Mouse (Mus musculus) hindbrain, embryonic 11.5 days (tissue): ENCODE data around the gene Gm2016. TPM values are rescaled to one million over a fixed set of nuclear protein-coding genes. Genes with fewer than 3 reads are reported as not detected.
A peak's percentile ranks its signal among the peaks of the same experiment; 100 is the strongest.
"Not testable (repeated sequence)": the region's sequence is repeated elsewhere in the genome, so short reads cannot be mapped to it uniquely, and the experiment has no call there.

ENCODE experiments used
- ATAC-seq: fragments of 200-750 bp; cut with Nextera tagmentation; 2 replicates; pipeline ENCODE4 v1.8.0; 2017; ENCODE audit warnings: mild to moderate bottlenecking, moderate TSS enrichment, moderate library complexity; ENCODE audit not compliant: low FRiP score
- DNase-seq: peaks from one replicate; pipeline ENCODE4 v3.0.0-alpha.2; 2015; ENCODE audit warnings: low spot score
- H3K27ac ChIP-seq: fragments of 300-500 bp; sonication (generic); 2 replicates; pipeline ENCODE4 v1.5.1; 2014; ENCODE audit warnings: mild to moderate bottlenecking, low read depth, low read length
- H3K27me3 ChIP-seq: fragments of 300-500 bp; sonication (generic); 2 replicates; pipeline ENCODE4 v1.6.1; 2014; ENCODE audit warnings: mild to moderate bottlenecking, low read length, moderate library complexity, mixed read lengths; ENCODE audit not compliant: control insufficient read depth, insufficient read depth
- H3K36me3 ChIP-seq: fragments of 300-500 bp; sonication (generic); 2 replicates; pipeline ENCODE4 v1.6.1; 2014; ENCODE audit warnings: mild to moderate bottlenecking, low read length, moderate library complexity, mixed read lengths; ENCODE audit not compliant: control insufficient read depth, insufficient read depth
- H3K4me1 ChIP-seq: fragments of 300-500 bp; sonication (generic); replicated peaks from 2 replicates; pipeline ENCODE4 v1.6.1; 2014; ENCODE audit warnings: low read length, mixed read lengths; ENCODE audit not compliant: control insufficient read depth, insufficient read depth
- H3K4me2 ChIP-seq: fragments of 300-500 bp; sonication (generic); replicated peaks from 2 replicates; pipeline ENCODE4 v1.6.1; 2014; ENCODE audit warnings: mild to moderate bottlenecking, low read depth, low read length
- H3K4me3 ChIP-seq: fragments of 300-500 bp; sonication (generic); 2 replicates; pipeline ENCODE4 v1.5.1; 2014; ENCODE audit warnings: low read depth, low read length
- H3K9ac ChIP-seq: fragments of 300-500 bp; sonication (generic); 2 replicates; pipeline ENCODE4 v1.6.1; 2014; ENCODE audit warnings: low read depth, low read length
- H3K9me3 ChIP-seq: fragments of 300-500 bp; sonication (generic); 2 replicates; pipeline ENCODE4 v1.6.1; 2016; ENCODE audit warnings: low read length; ENCODE audit not compliant: control insufficient read depth
- WGBS: fragments of 180-500 bp; shearing (Covaris S2); extraction: QIAGEN DNeasy Blood & Tissue Kit; methylation state at CpG from one replicate; pipeline ENCODE4 v1.1.7; 2014; 5-methylcytosine and 5-hydroxymethylcytosine counted together
- polyA plus RNA-seq: library from polyadenylated mRNA; unstranded; fragments of >200 nt; fragmentation: Nextera tagmentation; extraction: Ambion mirVana; gene quantifications from 2 replicates; pipeline ENCODE4 v1.2.1, GENCODE M21; 2014

Gm2016 gene
- polyA plus RNA-seq: not detected in 2 replicates

DNA sequence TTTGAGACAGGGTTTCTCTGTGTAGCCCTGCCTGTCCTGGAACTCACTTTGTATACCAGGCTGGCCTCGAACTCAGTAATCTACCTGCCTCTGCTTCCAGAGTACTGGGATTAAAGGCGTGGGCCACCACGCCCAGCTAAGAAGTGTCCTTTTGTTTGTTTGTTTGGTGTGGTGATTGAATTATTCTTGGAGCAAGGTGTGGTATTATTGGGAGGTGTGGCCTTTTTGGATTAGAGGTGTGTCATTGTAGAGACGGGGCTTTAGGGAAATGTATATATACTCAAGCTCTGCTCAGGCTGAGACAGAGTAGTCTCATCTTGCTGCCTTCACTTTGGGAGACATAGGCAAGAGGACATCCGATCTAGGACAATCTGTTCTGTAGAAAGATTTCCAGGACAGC is at the start of gene Gm2016:
Gm2016 (plus strand) TSS at position 301 of the 400 bp plus-strand sequence.
- not testable (repeated sequence) for H3K4me1 ChIP-seq

DNA sequence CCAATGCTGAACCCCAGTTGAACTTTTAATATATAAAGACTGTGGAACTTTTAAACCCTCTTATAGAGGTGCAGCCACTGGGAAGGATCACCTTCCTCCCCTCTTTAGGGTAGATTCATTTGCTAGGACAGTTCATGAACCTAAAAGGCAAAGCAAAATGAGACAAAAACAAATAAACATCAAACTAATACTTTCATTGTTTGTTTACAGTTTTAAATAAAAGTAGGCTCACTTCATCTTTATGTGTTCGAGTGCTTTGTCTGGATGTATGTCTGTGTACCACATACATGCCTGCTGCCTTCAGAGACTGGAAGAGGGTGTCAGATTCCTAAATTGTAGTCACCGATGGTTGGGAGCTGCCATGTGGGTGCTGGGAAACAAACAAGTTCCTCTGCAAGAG is 31.6 kb upstream of the Gm2016 start, which contains the start of gene Gm2001:
Gm2001 (minus strand) TSS at position 101 of the 400 bp plus-strand sequence.
- not testable (repeated sequence) for H3K36me3 ChIP-seq, H3K27ac ChIP-seq, H3K4me3 ChIP-seq, H3K4me1 ChIP-seq, H3K9ac ChIP-seq, H3K9me3 ChIP-seq, DNase-seq, H3K27me3 ChIP-seq, H3K4me2 ChIP-seq, ATAC-seq
- WGBS: 67% methylated on average over 1 of the region's 2 CpGs

More for the DNA sequence above, at the start of gene Gm2016:
- not testable (repeated sequence) for H3K9me3 ChIP-seq, DNase-seq, H3K4me3 ChIP-seq, H3K27me3 ChIP-seq, ATAC-seq, H3K27ac ChIP-seq, H3K4me2 ChIP-seq, H3K9ac ChIP-seq, H3K36me3 ChIP-seq
- WGBS: 93% methylated on average over 5 of the region's 5 CpGs

GRCm38 (mm10) chr12:87850657-87851056 is 23.2 kb upstream of the Gm2016 start:
- not testable (repeated sequence) for ATAC-seq, H3K27ac ChIP-seq, H3K9me3 ChIP-seq, H3K36me3 ChIP-seq, H3K4me2 ChIP-seq, H3K27me3 ChIP-seq, H3K4me3 ChIP-seq, DNase-seq, H3K4me1 ChIP-seq, H3K9ac ChIP-seq
- WGBS: no CpG with 5 or more reads among the region's 2 CpGs

GRCm38 (mm10) chr12:87856067-87856466 is 17.8 kb upstream of the Gm2016 start:
- ATAC-seq, DNase-seq, H3K4me2 ChIP-seq, H3K4me1 ChIP-seq, H3K27me3 ChIP-seq, H3K9me3 ChIP-seq, H3K36me3 ChIP-seq, H3K4me3 ChIP-seq, H3K27ac ChIP-seq, H3K9ac ChIP-seq: not testable (repeated sequence)
- 81% methylated on average over 1 of the region's 1 CpGs for WGBS

GRCm38 (mm10) chr12:87861740-87862692 is 11.9 kb upstream of the Gm2016 start:
- H3K4me1 ChIP-seq, H3K36me3 ChIP-seq, H3K27ac ChIP-seq, H3K27me3 ChIP-seq, H3K9me3 ChIP-seq, H3K4me2 ChIP-seq, DNase-seq, H3K9ac ChIP-seq, H3K4me3 ChIP-seq: not testable (repeated sequence)
- WGBS: 88% methylated on average over 23 of the region's 23 CpGs
- 0 out of 2 replicates have a peak, but pooled peaks have one; percentile 10 for ATAC-seq

DNA sequence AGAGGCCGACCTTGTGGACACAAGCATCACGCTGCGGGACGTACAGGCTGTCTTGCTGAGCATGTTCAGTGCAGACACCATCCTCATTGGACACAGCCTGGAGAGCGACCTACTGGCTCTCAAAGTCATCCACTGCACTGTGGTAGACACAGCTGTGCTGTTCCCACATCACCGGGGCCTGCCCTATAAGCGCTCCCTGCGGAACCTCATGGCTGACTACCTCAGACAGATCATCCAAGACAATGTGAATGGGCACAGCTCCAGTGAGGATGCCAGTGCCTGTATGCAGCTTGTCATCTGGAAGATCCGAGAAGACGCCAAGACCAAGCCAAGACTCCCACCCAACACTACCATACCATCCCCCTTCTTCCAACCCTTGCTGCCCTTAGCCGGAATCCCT is 10.2 kb upstream of the Gm2016 start:
- not testable (repeated sequence) for H3K4me2 ChIP-seq, H3K27ac ChIP-seq, H3K9me3 ChIP-seq, H3K4me3 ChIP-seq, H3K9ac ChIP-seq, H3K36me3 ChIP-seq, DNase-seq, H3K4me1 ChIP-seq, H3K27me3 ChIP-seq, ATAC-seq
- 97% methylated on average over 9 of the region's 11 CpGs for WGBS

DNA sequence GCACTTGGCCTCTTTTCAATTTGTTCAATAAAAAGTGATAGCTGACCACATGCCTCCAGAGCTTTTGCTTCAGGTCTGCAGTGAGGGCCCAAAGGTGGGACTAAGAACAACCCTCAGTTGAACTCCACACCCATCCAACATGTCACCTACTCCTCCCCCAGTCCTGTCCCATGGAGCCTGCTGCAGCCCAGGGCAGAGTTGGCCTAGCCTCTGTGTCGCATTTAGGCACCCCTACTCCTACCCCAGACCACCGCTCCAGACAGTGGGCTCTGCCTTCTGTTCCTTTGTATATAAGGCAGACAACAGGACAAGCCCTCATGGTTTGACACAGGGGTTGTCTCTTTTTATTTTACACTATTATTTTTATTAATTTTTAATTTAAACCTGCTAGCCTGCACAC is 9.8 kb upstream of the Gm2016 start:
- ATAC-seq, H3K27ac ChIP-seq, H3K4me3 ChIP-seq, H3K9ac ChIP-seq, H3K36me3 ChIP-seq, H3K4me1 ChIP-seq, H3K27me3 ChIP-seq, DNase-seq, H3K9me3 ChIP-seq, H3K4me2 ChIP-seq: not testable (repeated sequence)
- WGBS: 86% methylated on average over 2 of the region's 2 CpGs

DNA sequence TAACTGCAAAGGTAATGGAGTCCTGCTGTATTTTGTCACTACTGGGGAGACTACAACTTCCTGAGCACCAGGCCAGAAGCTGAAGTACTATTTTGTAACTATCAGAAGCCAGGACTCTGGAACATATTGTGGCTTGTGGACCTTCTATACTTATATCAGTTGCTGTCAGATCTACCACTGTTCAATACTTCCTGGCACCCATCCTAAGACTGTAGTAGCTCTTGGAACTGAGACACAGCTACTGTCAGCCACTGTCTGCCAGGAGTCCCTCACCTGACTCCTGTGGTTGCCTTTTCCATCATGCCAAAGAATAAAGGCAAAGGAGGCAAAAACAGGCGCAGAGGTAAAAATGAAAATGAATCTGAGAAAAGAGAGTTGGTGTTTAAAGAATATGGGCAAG is 21.2 kb downstream of the Gm2016 start, which contains the start of gene Gm2022:
Gm2022 (plus strand) TSS at position 301 of the 400 bp plus-strand sequence.
- H3K27me3 ChIP-seq, ATAC-seq, H3K9me3 ChIP-seq, H3K27ac ChIP-seq, H3K36me3 ChIP-seq, H3K9ac ChIP-seq, H3K4me2 ChIP-seq, H3K4me3 ChIP-seq, H3K4me1 ChIP-seq, DNase-seq: not testable (repeated sequence)
- no CpG with 5 or more reads among the region's 1 CpGs for WGBS

DNA sequence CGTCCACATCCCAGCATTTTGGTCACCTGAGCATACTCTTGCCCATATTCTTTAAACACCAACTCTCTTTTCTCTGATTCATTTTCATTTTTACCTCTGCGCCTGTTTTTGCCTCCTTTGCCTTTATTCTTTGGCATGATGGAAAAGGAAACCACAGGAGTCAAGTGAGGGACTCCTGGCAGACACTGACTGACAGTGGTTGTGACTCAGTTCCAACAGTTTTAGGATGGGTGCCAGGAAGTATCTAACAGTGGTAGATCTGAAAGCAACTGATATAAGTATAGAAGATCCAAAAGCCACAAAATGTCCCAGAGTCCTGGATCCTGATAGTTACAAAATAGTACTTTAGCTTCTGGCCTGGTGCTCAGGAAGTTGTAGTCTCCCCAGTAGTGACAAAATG is 45.8 kb downstream of the Gm2016 start, which contains the start of gene Gm2035:
Gm2035 (minus strand) TSS at position 137 of the 400 bp plus-strand sequence.
- not testable (repeated sequence) for DNase-seq, H3K4me3 ChIP-seq, ATAC-seq, H3K9me3 ChIP-seq, H3K36me3 ChIP-seq, H3K9ac ChIP-seq, H3K4me1 ChIP-seq, H3K27me3 ChIP-seq, H3K27ac ChIP-seq, H3K4me2 ChIP-seq
- WGBS: 76% methylated on average over 2 of the region's 2 CpGs
